Mouse (Mus musculus) 416B (cell line): Measurements from ENCODE around the gene Sema7a.
A peak's percentile ranks its signal among the peaks of the same experiment; 100 is the strongest.

Experiments
- DNase-seq: peaks from one replicate; pipeline ENCODE4 v3.0.0; 2011; ENCODE audit warnings: low read depth

Gene Sema7a

GRCm38 (mm10) chr9:57938225-57939055 lies 1.5 kb upstream of the Sema7a start:
- DNase-seq = peak; percentile 59

GRCm38 (mm10) chr9:57940349-57940794 lies 460 bp downstream of the Sema7a start:
- DNase-seq = no peak

GRCm38 (mm10) chr9:57940861-57941638 lies 1.1 kb downstream of the Sema7a start:
- DNase-seq = no peak

- no peak for DNase-seq
These were observed 2.1 kb downstream of the Sema7a start for GRCm38 (mm10) chr9:57942039-57942438.

- DNase-seq = no peak
These were observed 3.2 kb downstream of the Sema7a start for GRCm38 (mm10) chr9:57943067-57943466.

- peak; percentile 63 for DNase-seq
These were observed 4.7 kb downstream of the Sema7a start for GRCm38 (mm10) chr9:57944572-57944971.

- no peak for DNase-seq
These were observed 6.1 kb downstream of the Sema7a start for GRCm38 (mm10) chr9:57945771-57946616.

- DNase-seq = no peak
These were observed 7.6 kb downstream of the Sema7a start for GRCm38 (mm10) chr9:57947381-57948030.

- no peak for DNase-seq
These were observed 8.5 kb downstream of the Sema7a start for GRCm38 (mm10) chr9:57948333-57948931.

GRCm38 (mm10) chr9:57949102-57949704 lies 9.3 kb downstream of the Sema7a start:
- no peak for DNase-seq

GRCm38 (mm10) chr9:57949879-57950278 lies 10.0 kb downstream of the Sema7a start:
- DNase-seq = no peak

- no peak for DNase-seq
These were observed 10.6 kb downstream of the Sema7a start for GRCm38 (mm10) chr9:57950519-57950918.

- DNase-seq = no peak
These were observed 12.1 kb downstream of the Sema7a start for GRCm38 (mm10) chr9:57951993-57952392.

GRCm38 (mm10) chr9:57954962-57955744 lies 15.2 kb downstream of the Sema7a start:
- no peak for DNase-seq

- no peak for DNase-seq
These were observed 15.9 kb downstream of the Sema7a start for GRCm38 (mm10) chr9:57955764-57956163.

GRCm38 (mm10) chr9:57956196-57956837 lies 16.4 kb downstream of the Sema7a start:
- no peak for DNase-seq

- DNase-seq = peak; percentile 74
These were observed 16.9 kb downstream of the Sema7a start for GRCm38 (mm10) chr9:57956838-57957236.

- no peak for DNase-seq
These were observed 18.7 kb downstream of the Sema7a start for GRCm38 (mm10) chr9:57958615-57959014.

GRCm38 (mm10) chr9:57959399-57959798 lies 19.5 kb downstream of the Sema7a start:
- DNase-seq = no peak
